Mouse (Mus musculus) liver, embryonic 11.5 days (tissue): ENCODE measurements around the gene Slc22a15. TPM values are rescaled to one million over a fixed set of nuclear protein-coding genes. Genes with fewer than 3 reads are reported as not detected.

Source experiments
- ATAC-seq: fragments of 200-750 bp; cut with Nextera tagmentation; replicated peaks from 2 replicates; pipeline ENCODE4 v1.8.0; 2017; ENCODE audit warnings: moderate number of reproducible peaks, mild to moderate bottlenecking, moderate TSS enrichment, moderate library complexity; ENCODE audit not compliant: low FRiP score
- DNase-seq: peaks from one replicate; pipeline ENCODE4 v3.0.0-alpha.2; 2017; ENCODE audit warnings: low spot score
- H3K27ac ChIP-seq: fragments of 300-500 bp; sonication (generic); 2 replicates; pipeline ENCODE4 v1.5.1; 2014; ENCODE audit warnings: mild to moderate bottlenecking, low read depth, low read length, control low read depth
- H3K27me3 ChIP-seq: fragments of 300-500 bp; sonication (generic); replicated peaks from 2 replicates; pipeline ENCODE4 v1.6.1; 2014; ENCODE audit warnings: low read length, mixed read lengths; ENCODE audit not compliant: control insufficient read depth, insufficient read depth
- H3K36me3 ChIP-seq: fragments of 300-500 bp; sonication (generic); 2 replicates; pipeline ENCODE4 v1.6.1; 2014; ENCODE audit warnings: mild to moderate bottlenecking, low read length, moderate library complexity, mixed read lengths; ENCODE audit not compliant: control insufficient read depth, insufficient read depth
- H3K4me1 ChIP-seq: fragments of 300-500 bp; sonication (generic); replicated peaks from 2 replicates; pipeline ENCODE4 v1.6.1; 2014; ENCODE audit warnings: low read length, mixed read lengths; ENCODE audit not compliant: control insufficient read depth, insufficient read depth
- H3K4me2 ChIP-seq: fragments of 300-500 bp; sonication (generic); 2 replicates; pipeline ENCODE4 v1.6.1; 2014; ENCODE audit warnings: mild to moderate bottlenecking, control low read depth, moderate library complexity
- H3K4me3 ChIP-seq: fragments of 300-500 bp; sonication (generic); 2 replicates; pipeline ENCODE4 v1.5.1; 2014; ENCODE audit warnings: low read depth, low read length, control low read depth
- H3K9ac ChIP-seq: fragments of 300-500 bp; sonication (generic); 2 replicates; pipeline ENCODE4 v1.6.1; 2014; ENCODE audit warnings: low read depth, low read length, control low read depth
- H3K9me3 ChIP-seq: fragments of 300-500 bp; sonication (generic); 2 replicates; pipeline ENCODE4 v1.6.1; 2016; ENCODE audit warnings: low read length, inconsistent platforms, mixed read lengths; ENCODE audit not compliant: control insufficient read depth
- WGBS: fragments of 180-500 bp; shearing (Covaris S2); extraction: QIAGEN DNeasy Blood & Tissue Kit; methylation state at CpG from one replicate; pipeline ENCODE4 v1.1.7; 2014; 5-methylcytosine and 5-hydroxymethylcytosine counted together
- polyA plus RNA-seq: library from polyadenylated mRNA; unstranded; fragments of >200 nt; fragmentation: Nextera tagmentation; extraction: Ambion mirVana; gene quantifications from 2 replicates; pipeline ENCODE4 v1.2.1, GENCODE M21; 2014

The Slc22a15 gene
- polyA plus RNA-seq, 1 experiment from 2014 or later, result 1.8 TPM

DNA sequence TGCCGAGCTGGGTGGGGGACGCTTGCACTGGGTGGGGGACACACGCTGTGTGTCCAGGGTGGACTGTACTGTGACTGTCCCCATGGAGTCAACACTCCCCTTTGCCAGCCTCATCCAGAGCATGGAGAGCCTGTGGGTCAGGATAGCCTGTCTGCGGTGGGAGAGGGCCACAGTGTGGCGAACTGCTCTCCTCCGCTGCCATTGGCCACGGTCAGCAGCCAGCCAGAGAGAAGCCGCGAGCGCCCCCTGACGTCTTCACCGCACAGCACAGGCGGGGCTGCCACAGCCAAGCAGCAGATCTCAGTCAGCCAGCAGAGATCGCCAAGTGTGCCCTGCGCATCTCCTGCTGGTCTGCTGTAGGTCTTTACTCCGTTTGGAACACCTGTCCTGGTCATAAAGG lies 118.1 kb downstream of the Slc22a15 start:
- Histone ChIP-seq H3K4me1 (peaks cover 5% of the 10 kb centered on the region; the same call in 1 of the 2 replicates), H3K9me3 (no peaks in the 10 kb centered on the region), H3K36me3 (no peaks in the 10 kb centered on the region), H3K27ac (no peak overlapping the region), H3K9ac (no peak overlapping the region), H3K27me3 (0 out of 2 replicates have a peak, but pooled peaks cover 3% of the 10 kb centered on the region), H3K4me2 (peak overlapping the region; percentile 42), H3K4me3 (no peak overlapping the region)
- 5% methylated on average over 16 of the region's 16 CpGs for WGBS
- DNase-seq (peak; percentile 80), ATAC-seq (peak; percentile 82)

Other genes with a start within 250 kb of the Slc22a15 start
- gene Mab21l3, start 75.5 kb downstream of the Slc22a15 start, polyA plus RNA-seq, result 0.11 and 0.14 TPM in 2 replicates
- 0.09 and 0.19 TPM in 2 replicates for gene Nhlh2, start 85.6 kb upstream of the Slc22a15 start, polyA plus RNA-seq
- gene Casq2, start 162.0 kb upstream of the Slc22a15 start, polyA plus RNA-seq, result 0.95 and 1.2 TPM in 2 replicates